Mouse (Mus musculus) cerebellum, adult 2 months (tissue): ENCODE measurements around the gene Raph1.

Source experiments
- CTCF ChIP-seq: fragments of 200-500 bp; IDR thresholded peaks from 2 replicates; pipeline ENCODE4 v1.5.1; 2011; ENCODE audit warnings: low read depth, mild to moderate bottlenecking, control low read depth, low read length, moderate library complexity, borderline replicate concordance; ENCODE audit not compliant: insufficient read depth
- POLR2A ChIP-seq: fragments of 200-500 bp; IDR thresholded peaks from 2 replicates; pipeline ENCODE4 v1.6.1; 2011; ENCODE audit warnings: low read length, control low read depth, borderline replicate concordance; ENCODE audit not compliant: insufficient read depth

DNA sequence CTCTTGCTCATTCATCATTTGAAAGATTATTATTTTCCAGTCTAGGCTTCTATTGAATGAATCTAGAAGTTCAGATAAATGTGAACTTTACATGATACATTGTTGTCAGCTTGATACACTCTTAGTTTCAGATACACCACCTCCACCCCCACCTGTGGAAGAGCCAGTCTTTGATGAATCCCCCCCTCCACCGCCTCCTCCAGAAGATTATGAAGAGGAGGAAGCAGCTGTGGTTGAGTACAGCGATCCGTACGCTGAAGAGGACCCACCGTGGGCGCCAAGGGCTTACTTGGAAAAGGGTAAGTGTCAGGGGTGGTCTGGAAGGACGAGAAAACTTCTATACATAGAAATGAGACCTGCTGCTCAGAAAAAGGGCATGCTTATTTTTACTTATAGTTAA lies 96.4 kb downstream of the Raph1 start:
- TF ChIP-seq CTCF (no peak), POLR2A (no peak)
